Mouse (Mus musculus) forebrain, embryonic 14.5 days (tissue): Measurements from ENCODE around the gene Hgf. TPM values are rescaled to one million over a fixed set of nuclear protein-coding genes. Genes with fewer than 3 reads are reported as not detected.

Source experiments
- ATAC-seq: fragments of 200-750 bp; cut with Nextera tagmentation; 2 replicates; pipeline ENCODE4 v1.8.0; 2017; ENCODE audit warnings: mild to moderate bottlenecking, moderate library complexity
- DNase-seq: peaks from one replicate; pipeline ENCODE4 v3.0.0-alpha.2; 2015; ENCODE audit warnings: low spot score
- H3K27ac ChIP-seq: fragments of 300-500 bp; sonication (generic); 2 replicates; pipeline ENCODE4 v1.5.1; 2014; ENCODE audit warnings: low read depth, mild to moderate bottlenecking, control low read depth, low read length, moderate library complexity
- H3K27me3 ChIP-seq: fragments of 300-500 bp; sonication (generic); replicated peaks from 2 replicates; pipeline ENCODE4 v1.6.1; 2014; ENCODE audit warnings: low read length, control low read depth, mixed read lengths; ENCODE audit not compliant: control insufficient read depth, insufficient read depth
- H3K36me3 ChIP-seq: fragments of 300-500 bp; sonication (generic); 2 replicates; pipeline ENCODE4 v1.6.1; 2014; ENCODE audit warnings: low read length, control low read depth; ENCODE audit not compliant: control insufficient read depth, insufficient read depth
- H3K4me1 ChIP-seq: fragments of 300-500 bp; sonication (generic); 2 replicates; pipeline ENCODE4 v1.6.1; 2014; ENCODE audit warnings: antibody characterized with exemption, low read length, control low read depth; ENCODE audit not compliant: control insufficient read depth, insufficient read depth
- H3K4me2 ChIP-seq: fragments of 300-500 bp; sonication (generic); 2 replicates; pipeline ENCODE4 v1.6.1; 2014; ENCODE audit warnings: mild to moderate bottlenecking, control low read depth, low read length
- H3K4me3 ChIP-seq: fragments of 300-500 bp; sonication (generic); 2 replicates; pipeline ENCODE4 v1.5.1; 2014; ENCODE audit warnings: low read depth, low read length, control low read depth
- H3K9ac ChIP-seq: fragments of 300-500 bp; sonication (generic); 2 replicates; pipeline ENCODE4 v1.6.1; 2014; ENCODE audit warnings: mild to moderate bottlenecking, low read length, control low read depth, moderate library complexity
- H3K9me3 ChIP-seq: fragments of 300-500 bp; sonication (generic); replicated peaks from 2 replicates; pipeline ENCODE4 v1.6.1; 2016; ENCODE audit warnings: low read length, control low read depth, mixed read lengths; ENCODE audit not compliant: control insufficient read depth
- WGBS: fragments of 180-500 bp; shearing (Covaris S2); extraction: QIAGEN DNeasy Blood & Tissue Kit; methylation state at CpG from one replicate; pipeline ENCODE4 v1.1.7; 2014; 5-methylcytosine and 5-hydroxymethylcytosine counted together
- polyA plus RNA-seq: library from polyadenylated mRNA; unstranded; fragments of >200 nt; fragmentation: Nextera tagmentation; extraction: Ambion mirVana; gene quantifications from 2 replicates; pipeline ENCODE4 v1.2.1, GENCODE M21; 2014

The Hgf gene
- polyA plus RNA-seq, 1 experiment from 2014 or later, result 0.51 TPM

- Histone ChIP-seq H3K9me3 (no peaks in the 10 kb centered on the region), H3K36me3 (no peaks in the 10 kb centered on the region), H3K9ac (no peak overlapping the region), H3K4me2 (no peak overlapping the region), H3K4me1 (no peaks in the 10 kb centered on the region), H3K27me3 (no peaks in the 10 kb centered on the region), H3K27ac (no peak overlapping the region), H3K4me3 (no peak overlapping the region)
- no peak for ATAC-seq
- 78% methylated on average over 4 of the region's 4 CpGs for WGBS
- no peak for DNase-seq
Observed at GRCm38 (mm10) chr5:16568997-16569396, 15.7 kb downstream of the Hgf start.

GRCm38 (mm10) chr5:16577882-16578742 lies 24.8 kb downstream of the Hgf start:
- WGBS, result 78% methylated on average over 14 of the region's 14 CpGs
- ATAC-seq, result no peak

GRCm38 (mm10) chr5:16595699-16596098 lies 42.4 kb downstream of the Hgf start:
- 73% methylated on average over 4 of the region's 4 CpGs for WGBS
- H3K36me3 ChIP-seq, result no peaks in the 10 kb centered on the region
- no peak overlapping the region for H3K4me3 ChIP-seq
- H3K9ac ChIP-seq, result no peak overlapping the region
- H3K27ac ChIP-seq, result no peak overlapping the region
- H3K4me1 ChIP-seq, result no peaks in the 10 kb centered on the region
- H3K4me2 ChIP-seq, result no peak overlapping the region
- ATAC-seq (no peak), DNase-seq (peak; percentile 2)
- no peaks in the 10 kb centered on the region for H3K9me3 ChIP-seq
- no peaks in the 10 kb centered on the region for H3K27me3 ChIP-seq

More at GRCm38 (mm10) chr5:16577882-16578742, 24.8 kb downstream of the Hgf start:
- Histone ChIP-seq H3K9me3 (no peaks in the 10 kb centered on the region), H3K27me3 (no peaks in the 10 kb centered on the region), H3K27ac (no peak overlapping the region), H3K4me3 (no peak overlapping the region), H3K9ac (no peak overlapping the region), H3K4me1 (no peaks in the 10 kb centered on the region), H3K4me2 (no peak overlapping the region), H3K36me3 (no peaks in the 10 kb centered on the region)
- no peak for DNase-seq

DNA sequence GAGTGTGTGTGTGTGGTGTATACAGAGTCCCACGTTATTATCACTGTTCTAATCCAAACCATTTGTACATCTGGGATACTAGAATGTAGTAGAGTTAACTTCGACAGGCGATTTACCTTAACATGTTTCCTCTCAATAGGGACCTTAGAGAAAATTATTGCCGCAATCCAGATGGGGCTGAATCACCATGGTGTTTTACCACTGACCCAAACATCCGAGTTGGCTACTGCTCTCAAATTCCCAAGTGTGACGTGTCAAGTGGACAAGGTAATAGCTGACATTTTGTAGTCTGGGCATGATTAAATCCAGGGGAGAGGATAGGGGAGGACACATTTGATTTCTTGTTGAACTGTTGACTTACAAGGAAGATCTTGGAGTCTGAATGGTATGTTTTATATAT lies 44.7 kb downstream of the Hgf start:
- no peaks in the 10 kb centered on the region for H3K4me1 ChIP-seq
- H3K4me3 ChIP-seq, result no peak overlapping the region
- no peaks in the 10 kb centered on the region for H3K27me3 ChIP-seq
- 81% methylated on average over 6 of the region's 6 CpGs for WGBS
- H3K9me3 ChIP-seq, result no peaks in the 10 kb centered on the region
- no peak overlapping the region for H3K9ac ChIP-seq
- DNase-seq (no peak), ATAC-seq (no peak)
- H3K4me2 ChIP-seq, result no peak overlapping the region
- no peaks in the 10 kb centered on the region for H3K36me3 ChIP-seq
- no peak overlapping the region for H3K27ac ChIP-seq

DNA sequence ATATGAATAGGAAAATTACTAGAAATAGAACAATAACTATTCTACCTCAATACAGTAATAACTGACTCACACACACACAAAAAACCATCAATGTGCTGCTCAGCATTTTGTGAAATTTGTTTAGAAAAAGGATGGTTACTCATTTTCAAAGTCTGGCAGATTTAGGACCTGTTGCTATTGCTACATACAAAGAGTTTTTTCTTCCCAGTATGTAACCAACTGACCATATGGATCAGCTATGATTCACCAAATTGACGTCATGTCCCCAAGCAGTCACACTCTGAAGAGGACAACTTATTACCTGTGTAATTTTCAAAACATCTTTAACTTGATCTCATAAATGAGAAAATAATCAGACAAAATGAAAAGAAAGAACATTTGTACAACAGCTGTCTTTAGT lies 48.2 kb downstream of the Hgf start:
- WGBS, result 88% methylated on average over 1 of the region's 1 CpGs
- DNase-seq (no peak), ATAC-seq (no peak)
- Histone ChIP-seq H3K9me3 (no peaks in the 10 kb centered on the region), H3K4me1 (no peaks in the 10 kb centered on the region), H3K27me3 (no peaks in the 10 kb centered on the region), H3K4me3 (no peak overlapping the region), H3K9ac (no peak overlapping the region), H3K4me2 (no peak overlapping the region), H3K27ac (no peak overlapping the region), H3K36me3 (no peaks in the 10 kb centered on the region)

DNA sequence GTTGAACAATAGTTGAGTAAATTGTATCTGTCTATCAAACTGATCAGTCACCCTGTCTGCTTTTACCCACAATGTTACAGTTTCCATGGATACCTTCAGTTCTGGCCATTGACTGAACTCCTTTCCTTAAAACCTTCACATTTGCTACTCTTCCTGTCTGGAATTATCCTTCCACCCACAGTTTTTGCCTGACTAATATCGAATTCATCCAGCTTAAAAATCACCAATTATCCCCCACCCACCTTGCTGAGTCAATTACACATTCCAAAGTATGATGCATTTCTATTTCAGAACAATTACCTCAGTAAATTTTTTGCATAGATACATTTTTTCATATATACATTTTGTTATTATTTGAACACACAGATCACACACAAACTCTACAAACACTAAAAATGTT lies 79.7 kb downstream of the Hgf start:
- Histone ChIP-seq H3K4me1 (no peaks in the 10 kb centered on the region), H3K9ac (no peak overlapping the region), H3K27me3 (no peaks in the 10 kb centered on the region), H3K9me3 (no peaks in the 10 kb centered on the region), H3K36me3 (no peaks in the 10 kb centered on the region), H3K4me2 (no peak overlapping the region), H3K4me3 (no peak overlapping the region), H3K27ac (no peak overlapping the region)
- WGBS, result 76% methylated on average over 1 of the region's 1 CpGs
- no peak for ATAC-seq
- DNase-seq, result no peak

DNA sequence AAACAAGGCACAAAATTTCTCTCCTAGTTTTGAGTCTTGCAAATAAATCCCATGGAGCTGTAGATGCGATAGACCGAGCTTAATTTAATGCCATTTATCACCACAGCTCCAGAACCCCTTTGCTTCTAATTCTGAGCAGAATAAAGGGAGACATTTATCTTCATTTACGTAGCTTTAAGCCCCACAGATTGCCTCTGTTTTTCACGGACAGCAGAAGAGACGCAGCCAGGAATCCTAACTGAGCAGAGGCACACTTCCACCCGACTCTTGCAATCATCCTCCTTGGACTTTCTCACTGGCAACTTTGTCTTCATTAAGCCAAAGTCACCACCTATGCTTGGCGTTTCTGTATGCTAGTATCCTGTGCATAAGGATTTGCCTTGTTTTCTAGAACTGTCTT lies 93.1 kb downstream of the Hgf start:
- DNase-seq, result no peak
- 74% methylated on average over 7 of the region's 7 CpGs for WGBS
- no peak for ATAC-seq

GRCm38 (mm10) chr5:16647701-16648100 lies 94.4 kb downstream of the Hgf start:
- no peaks in the 10 kb centered on the region for H3K4me1 ChIP-seq
- no peak overlapping the region for H3K4me3 ChIP-seq
- ATAC-seq (no peak), DNase-seq (no peak)
- H3K27me3 ChIP-seq, result no peaks in the 10 kb centered on the region
- no peak overlapping the region for H3K27ac ChIP-seq
- H3K9ac ChIP-seq, result no peak overlapping the region
- no peaks in the 10 kb centered on the region for H3K9me3 ChIP-seq
- no peak overlapping the region for H3K4me2 ChIP-seq
- no peaks in the 10 kb centered on the region for H3K36me3 ChIP-seq

More for the DNA sequence above, 93.1 kb downstream of the Hgf start:
- Histone ChIP-seq H3K36me3 (no peaks in the 10 kb centered on the region), H3K4me2 (no peak overlapping the region), H3K27ac (no peak overlapping the region), H3K9me3 (no peaks in the 10 kb centered on the region), H3K4me3 (no peak overlapping the region), H3K9ac (no peak overlapping the region), H3K4me1 (no peaks in the 10 kb centered on the region), H3K27me3 (no peaks in the 10 kb centered on the region)

DNA sequence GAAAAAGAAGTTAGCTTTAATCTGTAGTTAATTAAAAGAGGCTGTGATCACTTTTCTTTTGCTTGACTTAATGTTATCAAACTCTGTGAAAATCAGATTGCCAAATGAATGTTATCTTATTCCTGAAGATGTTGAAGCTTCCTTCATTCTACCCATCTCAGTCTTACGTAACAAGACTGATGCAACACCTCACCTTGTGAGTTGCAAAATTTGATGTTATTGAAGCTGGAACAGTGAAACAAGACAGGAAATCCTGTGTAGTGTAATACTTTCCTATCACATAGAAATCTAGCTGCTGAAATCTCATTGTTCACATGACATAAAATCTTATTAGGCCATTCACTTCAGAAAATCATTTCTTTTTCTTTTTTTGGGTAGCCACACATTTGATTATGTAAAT lies 96.9 kb downstream of the Hgf start:
- no peak for DNase-seq
- H3K36me3 ChIP-seq, result no peaks in the 10 kb centered on the region
- ATAC-seq, result no peak
- no peak overlapping the region for H3K9ac ChIP-seq
- 96% methylated on average over 1 of the region's 1 CpGs for WGBS
- H3K27ac ChIP-seq, result no peak overlapping the region
- H3K4me3 ChIP-seq, result no peak overlapping the region
- H3K4me1 ChIP-seq, result no peaks in the 10 kb centered on the region
- H3K9me3 ChIP-seq, result no peaks in the 10 kb centered on the region
- H3K27me3 ChIP-seq, result no peaks in the 10 kb centered on the region
- H3K4me2 ChIP-seq, result no peak overlapping the region
